Mouse (Mus musculus) CD8-positive naive resting alpha-beta T cell, adult 2 months (primary cell): ENCODE results near the gene Rgs17.

Source experiments
- DNase-seq, 2 experiments: peaks; one replicate each; pipeline ENCODE4 v3.0.0; 2022; ENCODE audit warnings: low read depth in 2 of 2, low spot score in 2 of 2

Rgs17 gene

DNA sequence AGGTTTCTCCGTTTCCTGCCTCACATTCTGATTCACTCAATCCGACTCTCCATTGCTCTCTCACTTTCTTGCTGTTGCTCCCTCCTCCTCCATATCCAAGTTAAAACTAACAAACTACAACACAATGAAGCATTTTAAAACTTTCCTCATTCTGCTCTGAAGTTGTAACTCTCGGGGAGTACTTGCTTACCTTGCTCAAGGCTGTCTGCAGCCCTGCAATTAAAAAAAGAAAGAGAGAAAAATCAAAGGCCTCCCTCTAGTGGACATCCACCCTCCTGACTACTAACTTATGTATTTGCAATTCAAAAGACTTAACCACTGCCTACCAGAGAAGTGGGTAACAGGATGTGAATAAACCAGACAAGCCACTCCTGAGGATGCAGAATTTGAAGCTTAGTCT lies 97.4 kb downstream of the Rgs17 start:
- peak; percentile 60 to 74 for DNase-seq

GRCm38 (mm10) chr10:5823740-5824491 lies 98.3 kb downstream of the Rgs17 start, which contains the start of gene Mtrf1l:
Gene Mtrf1l, minus strand, starts transcription at chr10:5823910.
- peak; percentile 98 to 99 for DNase-seq

DNA sequence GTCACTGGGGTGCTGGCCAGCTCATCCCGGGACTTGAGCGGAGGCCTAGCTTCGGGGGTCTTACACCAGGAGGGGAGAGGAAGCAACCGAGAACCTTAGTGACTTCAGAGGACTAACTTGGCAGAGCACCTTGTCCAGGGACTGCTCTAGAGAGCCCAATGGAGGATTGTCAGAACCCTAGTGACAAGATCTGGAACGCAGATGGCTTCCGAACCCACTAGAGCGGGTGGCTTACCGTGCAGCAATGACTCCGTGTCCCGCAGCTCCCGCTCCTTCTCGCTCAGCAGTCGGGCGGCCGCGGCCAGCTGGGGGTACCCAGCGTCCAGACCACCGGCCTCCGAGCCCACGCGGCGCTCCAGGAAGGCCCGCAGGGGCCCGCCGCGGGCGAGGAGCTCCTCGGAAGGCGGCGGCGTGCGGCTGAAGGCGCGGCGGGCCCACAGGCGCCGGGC lies 98.9 kb downstream of the Rgs17 start:
- peak in 1 of 2 experiments; percentile 27 for DNase-seq

DNA sequence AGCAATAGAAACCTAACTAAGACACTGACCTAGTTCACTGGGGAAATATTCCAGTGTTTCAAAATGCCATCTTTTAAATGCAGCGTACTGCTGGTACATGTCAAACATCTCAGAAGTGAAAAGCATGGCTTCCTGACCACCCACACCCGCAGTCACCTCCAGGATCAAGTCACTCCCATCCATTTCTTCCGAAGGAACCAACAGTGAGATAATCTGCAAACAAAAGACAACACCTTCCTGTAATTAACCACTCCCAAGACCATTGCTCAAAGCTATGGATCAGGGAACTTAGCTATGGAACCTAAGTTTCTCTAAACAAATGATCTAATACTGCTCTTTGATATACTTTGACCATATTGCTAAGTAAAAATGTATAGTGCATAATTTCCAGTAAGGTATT lies 103.4 kb downstream of the Rgs17 start:
- no peak for DNase-seq

DNA sequence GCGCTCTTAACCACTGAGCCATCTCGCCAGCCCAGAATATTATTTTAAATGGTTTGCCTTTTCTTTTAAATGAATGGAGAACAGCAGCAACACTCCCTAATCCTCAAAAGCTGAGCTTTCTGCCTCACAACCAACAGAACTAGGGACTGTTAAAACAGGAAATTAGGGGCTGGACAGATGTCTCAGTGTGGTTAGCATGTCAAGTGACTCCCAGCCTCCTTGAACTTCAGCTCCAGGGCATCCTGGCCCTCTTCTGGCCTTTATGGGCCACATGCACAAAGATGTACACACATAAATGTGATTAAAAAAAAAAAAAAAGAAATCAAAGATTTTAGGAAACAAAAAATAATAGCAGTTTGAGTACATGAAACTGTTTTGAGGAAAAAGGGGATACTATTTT lies 106.2 kb downstream of the Rgs17 start:
- no peak for DNase-seq

DNA sequence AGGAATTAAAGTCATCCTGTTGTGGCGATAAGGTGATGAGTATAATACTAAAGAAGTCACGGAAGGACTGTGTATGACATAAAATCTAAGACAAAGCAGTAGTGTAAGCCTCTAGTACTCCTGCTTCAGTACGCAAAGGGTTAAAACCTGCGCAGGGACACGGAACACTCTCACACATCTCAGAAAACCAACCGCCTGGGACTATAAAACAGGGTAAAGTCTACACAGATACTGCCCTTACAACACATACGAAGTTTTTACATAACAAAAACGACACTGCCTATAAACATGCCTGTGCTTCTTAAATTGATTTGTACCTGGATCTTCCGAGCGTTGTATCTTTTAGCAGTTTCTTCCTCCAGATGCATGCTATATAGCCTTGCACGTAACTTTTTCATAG lies 108.5 kb downstream of the Rgs17 start:
- no peak for DNase-seq

DNA sequence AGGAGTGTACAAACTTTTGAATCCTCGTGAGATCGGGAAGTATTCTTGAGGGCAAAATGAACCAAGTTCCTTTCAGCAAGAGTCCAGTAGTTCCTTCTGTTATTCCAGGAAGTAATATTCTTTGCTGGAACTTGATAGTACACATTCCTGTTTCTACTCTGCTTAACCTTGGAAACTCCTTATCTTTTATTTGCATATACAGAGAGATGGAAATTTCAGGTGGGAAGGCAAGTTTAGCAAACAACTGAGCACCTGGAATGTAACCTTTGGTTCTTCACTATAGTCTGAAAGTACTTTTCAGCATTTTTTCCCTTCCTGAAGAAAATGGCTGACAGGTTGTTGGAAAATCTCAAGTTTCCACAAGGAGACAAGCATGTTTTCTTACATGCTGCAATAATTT lies 114.5 kb downstream of the Rgs17 start:
- no peak for DNase-seq

DNA sequence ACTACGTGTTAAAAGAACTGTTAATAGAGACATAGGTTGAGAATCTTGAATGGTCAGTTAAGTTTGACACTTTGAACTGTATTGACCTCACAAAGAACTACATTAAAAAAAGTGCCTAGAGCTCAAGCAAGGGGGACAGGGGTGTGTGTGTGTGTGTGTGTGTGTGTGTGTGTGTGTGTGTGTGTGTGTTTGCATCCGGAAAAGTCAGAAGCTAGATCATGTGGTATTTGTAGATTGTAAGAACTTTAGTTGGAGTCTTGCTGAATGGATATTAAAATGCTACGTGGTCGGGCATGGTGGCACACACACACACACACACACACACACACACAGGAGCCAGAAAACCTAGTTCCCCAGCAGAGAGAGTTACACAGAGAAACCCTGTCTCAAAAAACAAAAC lies 115.2 kb downstream of the Rgs17 start:
- DNase-seq, result no peak

- DNase-seq, result no peak
These were observed 115.8 kb downstream of the Rgs17 start for GRCm38 (mm10) chr10:5806416-5806815.

DNA sequence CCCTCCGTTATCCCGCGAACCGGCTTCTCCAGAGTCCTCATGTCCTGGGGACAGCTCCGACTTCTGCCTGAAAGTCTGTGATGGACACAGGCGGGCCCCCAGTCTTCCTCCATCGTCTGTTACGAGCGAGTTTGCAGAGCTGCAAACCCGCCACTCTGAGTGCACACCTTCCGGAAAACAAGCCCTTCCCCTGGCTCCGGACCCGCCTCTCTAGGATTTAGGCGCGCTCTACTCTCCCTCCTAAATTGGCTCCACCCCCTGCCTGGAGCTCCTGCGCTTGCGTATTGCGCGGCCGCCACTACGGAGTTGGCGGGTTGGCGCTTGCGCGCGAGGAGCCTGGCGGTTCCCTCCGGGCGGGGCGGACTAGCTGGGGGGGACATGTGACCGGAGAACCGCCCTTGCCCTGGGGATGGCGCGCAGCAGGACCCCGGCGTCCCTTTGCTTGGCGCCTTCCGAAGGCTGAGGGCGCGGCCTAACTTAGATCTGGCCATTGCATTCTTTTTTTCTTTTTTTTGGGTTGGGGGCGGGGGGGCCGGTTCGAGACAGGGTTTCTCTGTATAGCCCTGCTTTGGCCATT lies 116.4 kb downstream of the Rgs17 start:
- DNase-seq, result peak; percentile 93 to 94

- peak; percentile 95 for DNase-seq
These were observed 116.9 kb downstream of the Rgs17 start, which contains the start of gene Fbxo5 for GRCm38 (mm10) chr10:5805243-5805730. Gene Fbxo5, minus strand, starts transcription at chr10:5805600.

DNA sequence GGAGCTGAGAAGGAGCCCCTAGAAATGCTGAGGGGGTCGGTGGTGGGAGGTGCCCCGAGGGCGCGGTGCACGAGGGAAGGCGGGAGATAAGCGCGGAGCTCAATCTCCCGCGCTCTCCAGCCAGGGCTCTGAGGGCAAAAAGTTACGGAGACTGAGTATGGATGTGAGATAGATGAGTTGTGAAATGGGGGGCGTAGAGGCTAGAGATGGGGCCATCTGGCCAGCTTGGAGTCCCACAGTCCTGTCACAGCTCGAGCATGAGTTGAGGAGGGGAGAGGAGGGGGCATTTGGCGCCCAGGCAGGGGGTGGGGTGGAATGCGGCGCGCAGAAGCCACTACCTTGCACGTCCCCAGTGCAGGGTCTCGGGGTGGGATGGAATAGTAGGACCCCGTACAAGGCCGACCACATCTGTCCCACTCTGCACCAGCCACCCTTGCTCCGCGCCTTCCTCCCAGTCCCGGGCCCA lies 117.5 kb downstream of the Rgs17 start:
- DNase-seq, result no peak

DNA sequence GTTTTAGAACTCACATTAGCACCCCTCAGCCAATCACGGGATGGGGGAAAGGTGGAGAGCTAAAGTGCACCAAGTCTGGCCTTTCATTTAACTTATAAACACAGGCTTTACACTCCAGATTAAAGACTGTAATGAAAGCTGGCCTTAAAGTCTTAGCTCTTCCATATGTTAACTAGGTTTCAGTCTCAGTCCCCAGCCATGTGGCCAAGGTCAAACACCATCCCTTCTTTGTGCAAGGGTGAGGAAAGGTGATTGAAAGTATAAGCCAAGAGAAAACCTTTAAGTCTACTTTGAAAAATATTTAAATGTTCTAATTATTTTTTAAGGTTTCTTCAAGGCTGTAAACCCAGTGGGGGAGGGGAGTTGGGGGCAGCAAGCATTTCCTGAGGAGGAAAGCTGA lies 118.5 kb downstream of the Rgs17 start:
- no peak for DNase-seq

GRCm38 (mm10) chr10:5802866-5803265 lies 119.3 kb downstream of the Rgs17 start:
- DNase-seq, result no peak

- no peak for DNase-seq
These were observed 121.7 kb downstream of the Rgs17 start for GRCm38 (mm10) chr10:5800490-5800889.

GRCm38 (mm10) chr10:5798069-5798468 lies 124.1 kb downstream of the Rgs17 start:
- DNase-seq, result no peak

DNA sequence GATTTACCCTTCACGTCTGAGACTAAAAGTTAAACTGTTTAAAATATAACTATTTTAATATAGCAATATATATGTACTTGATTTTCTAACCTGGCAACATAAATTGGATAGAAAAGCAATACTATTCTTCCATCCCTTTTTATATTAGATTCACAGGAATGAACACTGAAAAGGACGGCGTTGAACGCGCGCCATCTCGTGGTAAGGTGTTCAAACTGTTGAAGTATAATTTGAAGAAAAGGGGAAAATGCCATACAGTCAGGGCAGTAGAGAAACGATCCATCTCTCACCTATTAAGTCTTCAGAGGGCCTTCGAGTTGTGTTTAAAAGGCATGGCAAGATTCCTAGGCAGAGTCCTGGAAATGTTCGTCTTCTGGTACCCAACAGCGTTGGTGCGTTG lies 131.5 kb downstream of the Rgs17 start:
- no peak for DNase-seq

DNA sequence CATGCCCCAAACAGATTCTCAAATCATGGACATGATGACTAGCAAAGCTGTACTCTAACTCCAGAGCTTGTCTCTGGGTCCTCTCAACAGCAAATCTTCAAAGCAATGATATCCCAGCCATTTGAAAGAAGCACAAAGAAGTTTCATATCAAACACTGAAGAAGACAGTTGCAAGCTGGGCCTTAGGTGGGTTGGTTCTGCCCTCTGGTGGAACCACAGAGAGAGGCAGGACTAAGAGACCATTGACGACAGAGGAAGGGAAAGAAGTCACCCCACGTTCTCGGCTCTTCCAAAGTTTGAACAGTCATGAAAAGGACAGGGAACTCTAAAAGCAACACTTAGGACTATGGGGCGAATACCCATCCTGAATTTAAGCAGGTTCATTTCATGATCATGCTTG lies 135.3 kb downstream of the Rgs17 start:
- no peak for DNase-seq
